Mouse (Mus musculus) stomach, embryonic 14.5 days (tissue): Measurements from ENCODE around the gene Dner. TPM values are rescaled to one million over a fixed set of nuclear protein-coding genes. Genes with fewer than 3 reads are reported as not detected.

Experiments used
- ATAC-seq: fragments of 200-750 bp; cut with Nextera tagmentation; 2 replicates; pipeline ENCODE4 v1.8.0; 2017; ENCODE audit warnings: low read depth, moderate TSS enrichment; ENCODE audit not compliant: insufficient number of reproducible peaks, insufficient read depth, low FRiP score
- H3K27ac ChIP-seq: fragments of 300-500 bp; sonication (generic); 2 replicates; pipeline ENCODE4 v1.5.1; 2014; ENCODE audit warnings: mild to moderate bottlenecking, low read length, moderate library complexity, mixed read lengths
- H3K27me3 ChIP-seq: fragments of 300-500 bp; sonication (generic); 2 replicates; pipeline ENCODE4 v1.6.1; 2014; ENCODE audit warnings: low read length, control low read depth, mixed read lengths; ENCODE audit not compliant: control insufficient read depth, insufficient read depth
- H3K36me3 ChIP-seq: fragments of 300-500 bp; sonication (generic); 2 replicates; pipeline ENCODE4 v1.6.1; 2014; ENCODE audit warnings: mild to moderate bottlenecking, control low read depth, low read length, moderate library complexity, mixed read lengths; ENCODE audit not compliant: control insufficient read depth, insufficient read depth
- H3K4me1 ChIP-seq: fragments of 300-500 bp; sonication (generic); 2 replicates; pipeline ENCODE4 v1.6.1; 2014; ENCODE audit warnings: low read length, control low read depth, mixed read lengths; ENCODE audit not compliant: control insufficient read depth, insufficient read depth
- H3K4me2 ChIP-seq: fragments of 300-500 bp; sonication (generic); replicated peaks from 2 replicates; pipeline ENCODE4 v1.6.1; 2014; ENCODE audit warnings: low read depth, low read length, control low read depth
- H3K4me3 ChIP-seq: fragments of 300-500 bp; sonication (generic); 2 replicates; pipeline ENCODE4 v1.5.1; 2014; ENCODE audit warnings: low read depth, low read length, control low read depth
- H3K9ac ChIP-seq: fragments of 300-500 bp; sonication (generic); replicated peaks from 2 replicates; pipeline ENCODE4 v1.6.1; 2014; ENCODE audit warnings: low read depth, mild to moderate bottlenecking, control low read depth, low read length, moderate library complexity, mixed read lengths
- H3K9me3 ChIP-seq: fragments of 300-500 bp; sonication (generic); 2 replicates; pipeline ENCODE4 v1.6.1; 2016; ENCODE audit warnings: low read depth, low read length, control low read depth; ENCODE audit not compliant: control insufficient read depth
- WGBS: fragments of 180-500 bp; shearing (Covaris S2); extraction: QIAGEN DNeasy Blood & Tissue Kit; methylation state at CpG from one replicate; pipeline ENCODE4 v1.1.7; 2014; 5-methylcytosine and 5-hydroxymethylcytosine counted together
- polyA plus RNA-seq: library from polyadenylated mRNA; unstranded; fragments of >200 nt; fragmentation: Nextera tagmentation; extraction: Ambion mirVana; gene quantifications from 2 replicates; pipeline ENCODE4 v1.2.1, GENCODE M21; 2014

The Dner gene
- polyA plus RNA-seq, 1 experiment from 2014 or later = 3.6 TPM

DNA sequence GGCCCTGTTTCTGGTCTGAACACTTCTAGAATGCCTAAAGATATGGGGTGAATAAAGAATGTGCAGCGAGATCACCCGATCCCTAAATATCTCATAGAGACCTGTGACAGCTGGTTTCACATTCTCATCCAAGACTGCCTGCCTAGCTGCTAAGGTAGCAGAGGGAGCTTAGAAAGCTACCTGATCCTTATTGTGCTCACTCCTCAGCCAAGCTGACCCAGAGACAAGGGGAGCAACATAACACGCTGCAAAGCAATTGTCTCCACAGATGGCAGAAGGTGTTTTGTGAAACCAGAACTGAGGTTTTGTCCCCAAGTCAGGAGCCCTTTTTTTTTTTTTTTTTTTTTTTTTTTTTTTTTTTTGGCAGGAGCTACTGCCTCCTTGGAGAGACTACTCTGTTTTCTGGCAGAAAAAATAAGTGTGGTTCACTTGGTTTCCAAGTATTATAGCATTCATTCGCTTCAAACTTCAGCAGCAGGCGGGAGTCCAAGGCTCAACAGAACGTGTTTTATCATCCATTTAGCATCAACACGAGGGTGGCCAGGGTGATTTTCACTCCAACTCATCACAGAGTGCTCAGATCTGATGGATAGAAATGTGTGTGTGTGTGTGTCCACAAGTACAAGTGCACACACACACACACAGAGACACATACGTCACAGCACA, 309.4 kb downstream of the Dner start:
- no peak overlapping the region for H3K9ac ChIP-seq
- no peaks in the 10 kb centered on the region for H3K4me1 ChIP-seq
- H3K27ac ChIP-seq = no peak overlapping the region
- no peaks in the 10 kb centered on the region for H3K27me3 ChIP-seq
- no peaks in the 10 kb centered on the region for H3K9me3 ChIP-seq
- no peak overlapping the region for H3K4me3 ChIP-seq
- WGBS = 75% methylated on average over 8 of the region's 8 CpGs
- H3K36me3 ChIP-seq = no peaks in the 10 kb centered on the region
- no peak overlapping the region for H3K4me2 ChIP-seq
- ATAC-seq = no peak

DNA sequence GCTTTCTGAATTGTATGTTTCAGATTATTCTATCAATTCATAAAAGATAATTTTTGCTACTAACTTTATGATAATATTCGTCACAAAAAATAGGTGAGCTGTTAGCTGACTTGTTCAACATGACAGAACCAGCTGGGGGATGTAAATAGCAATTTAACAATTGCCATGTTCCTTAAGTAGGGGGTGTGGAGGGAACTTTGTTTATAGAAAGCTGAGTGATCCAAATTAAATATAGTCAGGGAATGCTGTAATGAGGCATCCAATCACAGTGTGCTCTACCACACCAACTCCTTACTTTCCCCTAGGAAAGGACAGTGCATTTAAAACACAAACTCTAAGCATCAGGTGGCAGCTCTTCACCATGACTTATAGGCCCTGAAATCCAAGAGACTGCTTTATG, 313.3 kb downstream of the Dner start:
- ATAC-seq = no peak
- Histone ChIP-seq H3K4me2 (no peak overlapping the region), H3K27ac (no peak overlapping the region), H3K4me3 (no peak overlapping the region), H3K36me3 (no peaks in the 10 kb centered on the region), H3K9ac (no peak overlapping the region), H3K27me3 (no peaks in the 10 kb centered on the region), H3K9me3 (no peaks in the 10 kb centered on the region), H3K4me1 (no peaks in the 10 kb centered on the region)
- 67% methylated on average over 1 of the region's 1 CpGs for WGBS

DNA sequence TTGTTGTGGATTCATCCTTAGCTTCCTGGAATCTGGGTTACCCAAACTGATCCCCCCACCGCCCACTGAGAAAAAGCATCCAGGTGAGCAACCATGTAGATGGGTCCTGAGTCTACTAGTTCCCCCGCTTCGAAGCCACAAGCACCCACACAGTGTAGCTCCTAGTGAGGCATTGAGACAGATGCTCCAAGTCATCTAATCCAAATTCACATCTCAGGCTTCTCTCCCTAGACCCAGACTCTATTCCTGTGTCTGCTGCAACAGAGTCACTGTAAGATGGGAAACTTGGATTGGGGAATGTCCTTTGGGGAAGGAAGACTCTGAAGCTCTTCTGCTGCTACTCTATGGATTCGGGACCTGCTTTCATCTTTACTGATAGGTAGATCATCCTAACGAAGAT, 314.0 kb downstream of the Dner start:
- no peak overlapping the region for H3K4me3 ChIP-seq
- no peaks in the 10 kb centered on the region for H3K9me3 ChIP-seq
- H3K9ac ChIP-seq = no peak overlapping the region
- no peaks in the 10 kb centered on the region for H3K27me3 ChIP-seq
- no peak overlapping the region for H3K27ac ChIP-seq
- no peaks in the 10 kb centered on the region for H3K4me1 ChIP-seq
- ATAC-seq = no peak
- no peak overlapping the region for H3K4me2 ChIP-seq
- no peaks in the 10 kb centered on the region for H3K36me3 ChIP-seq
- WGBS = 94% methylated on average over 5 of the region's 5 CpGs

DNA sequence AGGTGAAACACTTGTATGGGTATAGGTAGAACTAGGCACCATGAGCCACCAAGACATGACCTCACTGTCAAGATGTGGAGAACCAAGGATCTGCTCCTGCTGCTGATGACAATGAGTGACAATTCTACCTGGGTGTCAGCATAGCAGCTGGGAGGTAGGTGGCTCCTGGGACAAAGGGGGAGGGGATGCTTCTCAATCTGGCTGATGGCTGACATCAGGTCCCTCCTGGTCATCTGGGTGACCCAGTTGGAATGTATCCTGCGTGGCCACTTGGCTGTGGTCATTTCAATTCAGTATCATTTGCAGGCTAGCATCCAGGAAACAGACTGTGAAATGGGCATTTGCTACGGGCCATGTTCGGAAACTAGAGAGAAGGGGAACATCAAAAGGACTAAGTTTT, 315.1 kb downstream of the Dner start:
- no peak overlapping the region for H3K9ac ChIP-seq
- no peak overlapping the region for H3K4me3 ChIP-seq
- no peaks in the 10 kb centered on the region for H3K9me3 ChIP-seq
- no peak for ATAC-seq
- no peaks in the 10 kb centered on the region for H3K4me1 ChIP-seq
- no peak overlapping the region for H3K4me2 ChIP-seq
- H3K36me3 ChIP-seq = no peaks in the 10 kb centered on the region
- no peak overlapping the region for H3K27ac ChIP-seq
- 80% methylated on average over 3 of the region's 3 CpGs for whole genome bisulfite sequencing
- H3K27me3 ChIP-seq = no peaks in the 10 kb centered on the region

DNA sequence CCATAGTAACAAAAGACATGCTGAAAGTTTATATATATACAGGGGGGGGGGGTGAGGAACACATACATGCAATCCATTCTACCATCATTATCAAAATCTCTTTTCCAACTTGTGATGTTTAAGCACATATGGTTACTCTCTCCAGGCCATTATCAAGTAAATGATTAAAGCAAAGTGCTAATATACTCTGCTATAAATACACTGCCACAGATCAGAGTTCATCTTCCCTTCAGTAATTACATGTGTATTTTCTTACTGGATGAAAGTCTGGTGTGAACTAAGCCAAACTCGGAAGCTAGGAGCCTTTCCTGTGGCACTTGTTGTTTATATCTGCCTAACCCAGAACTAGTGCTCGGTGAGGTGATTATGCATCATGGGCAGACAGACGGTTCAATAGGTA, 328.3 kb downstream of the Dner start:
- Histone ChIP-seq H3K27ac (no peak overlapping the region), H3K9me3 (no peaks in the 10 kb centered on the region), H3K27me3 (no peaks in the 10 kb centered on the region), H3K36me3 (no peaks in the 10 kb centered on the region), H3K4me1 (no peaks in the 10 kb centered on the region), H3K9ac (no peak overlapping the region), H3K4me2 (no peak overlapping the region), H3K4me3 (no peak overlapping the region)
- no peak for ATAC-seq
- 58% methylated on average over 3 of the region's 3 CpGs for WGBS

DNA sequence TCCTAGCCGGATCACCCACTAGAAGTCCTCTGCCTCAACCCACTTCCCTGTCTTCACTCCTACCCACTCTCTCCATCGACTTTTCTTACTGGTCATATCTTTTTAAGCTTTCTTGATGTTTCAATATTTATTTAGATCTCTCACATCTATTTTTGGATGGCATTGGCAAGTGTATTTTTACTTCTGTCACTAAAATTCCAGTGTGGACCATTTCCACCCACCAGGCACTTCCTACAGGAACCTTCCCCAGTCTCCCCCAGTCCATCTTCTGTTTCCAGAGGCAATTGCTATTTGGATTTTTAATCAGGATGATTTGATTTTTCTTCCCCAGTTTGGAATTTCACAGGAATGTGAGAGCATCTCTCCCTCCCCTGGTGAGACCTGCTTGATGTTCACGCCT, 329.5 kb downstream of the Dner start:
- 68% methylated on average over 3 of the region's 3 CpGs for WGBS
- no peaks in the 10 kb centered on the region for H3K4me1 ChIP-seq
- H3K27ac ChIP-seq = no peak overlapping the region
- H3K4me2 ChIP-seq = no peak overlapping the region
- no peak for ATAC-seq
- no peak overlapping the region for H3K4me3 ChIP-seq
- H3K36me3 ChIP-seq = no peaks in the 10 kb centered on the region
- no peaks in the 10 kb centered on the region for H3K27me3 ChIP-seq
- H3K9ac ChIP-seq = no peak overlapping the region
- H3K9me3 ChIP-seq = no peaks in the 10 kb centered on the region

DNA sequence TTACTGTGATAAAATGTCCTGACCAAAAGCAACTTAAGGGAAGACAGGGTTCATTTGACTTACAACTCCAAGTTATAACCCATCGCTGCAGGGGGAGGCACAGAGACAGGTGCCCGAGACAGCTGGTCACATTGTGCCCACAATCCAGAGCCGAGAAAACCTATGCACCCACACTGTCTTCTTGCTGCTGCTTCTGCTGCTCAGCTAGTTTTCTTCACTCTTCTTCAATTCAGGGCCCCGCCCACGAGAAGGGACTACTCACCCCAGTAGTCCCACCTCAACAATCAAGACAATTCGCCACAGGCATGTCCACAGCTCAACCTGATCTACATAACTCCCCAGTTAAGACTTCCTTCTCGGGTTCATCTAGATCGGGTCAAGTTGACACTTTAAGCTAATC, 332.1 kb downstream of the Dner start, which contains the start of gene Pid1:
Gene Pid1, minus strand, starts transcription at position 214 of the 400 bp plus-strand sequence.
- Histone ChIP-seq H3K36me3 (no peaks in the 10 kb centered on the region), H3K27me3 (no peaks in the 10 kb centered on the region), H3K9me3 (no peaks in the 10 kb centered on the region), H3K4me2 (no peak within 1 kb of the TSS), H3K4me1 (no peaks in the 10 kb centered on the region), H3K9ac (no peak within 1 kb of the TSS), H3K27ac (no peak within 1 kb of the TSS), H3K4me3 (no peak within 1 kb of the TSS)
- 89% methylated on average over 8 of the region's 8 CpGs for WGBS
- ATAC-seq = no peak

DNA sequence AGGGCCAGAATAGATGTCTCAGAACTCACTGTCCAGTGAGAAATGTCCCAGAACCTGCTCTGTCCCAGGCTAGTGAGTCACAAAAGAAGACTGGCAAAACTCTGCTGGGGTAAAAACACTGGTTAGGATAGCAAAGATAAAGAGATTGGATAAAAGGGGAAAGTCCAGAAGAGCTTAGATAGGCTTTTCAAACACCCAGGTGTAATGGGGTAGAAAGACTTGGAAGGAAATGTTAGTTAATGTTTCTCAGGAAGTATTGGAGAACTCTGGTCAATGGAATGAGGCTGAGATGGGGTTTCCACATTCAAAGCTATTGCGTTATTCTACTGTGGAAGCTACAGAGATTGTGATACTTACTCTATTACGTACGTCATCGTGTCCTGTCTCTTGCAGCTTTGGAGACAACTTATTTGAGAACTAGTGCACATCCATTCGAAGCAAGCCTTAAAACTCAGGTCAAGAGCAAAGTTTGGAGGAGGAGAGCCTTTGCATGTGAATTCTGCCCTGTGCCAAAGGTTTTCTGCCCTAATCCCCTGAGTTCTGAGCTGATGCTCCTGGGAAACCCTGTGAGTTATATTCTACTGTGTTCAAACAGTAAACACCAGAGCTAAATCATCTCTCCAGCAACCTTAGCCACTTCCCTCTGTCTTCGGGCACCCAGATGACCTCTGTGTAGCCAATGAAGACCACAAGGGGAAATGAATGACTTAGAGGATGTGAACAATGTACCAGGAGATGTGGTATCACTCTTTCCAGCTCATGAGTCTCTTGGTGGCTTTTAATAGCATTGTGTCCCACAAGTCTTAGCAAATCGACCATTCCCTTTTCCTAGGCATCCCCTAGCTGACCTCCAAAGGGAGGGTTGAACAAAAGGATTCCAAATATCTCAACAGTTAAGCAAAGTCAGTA, 333.1 kb downstream of the Dner start:
- no peaks in the 10 kb centered on the region for H3K9me3 ChIP-seq
- H3K27me3 ChIP-seq = no peaks in the 10 kb centered on the region
- no peak for ATAC-seq
- H3K9ac ChIP-seq = no peak overlapping the region
- 78% methylated on average over 7 of the region's 7 CpGs for WGBS
- H3K4me1 ChIP-seq = no peaks in the 10 kb centered on the region
- H3K36me3 ChIP-seq = no peaks in the 10 kb centered on the region
- H3K27ac ChIP-seq = no peak overlapping the region
- H3K4me3 ChIP-seq = no peak overlapping the region
- H3K4me2 ChIP-seq = no peak overlapping the region
